Mouse (Mus musculus) limb, embryonic 12.5 days (tissue): ENCODE data around the gene Knstrn. TPM values are rescaled to one million over a fixed set of nuclear protein-coding genes. Genes with fewer than 3 reads are reported as not detected.

Experiments
- ATAC-seq: fragments of 200-750 bp; cut with Nextera tagmentation; 2 replicates; pipeline ENCODE4 v1.8.0; 2017; ENCODE audit warnings: low read depth, moderate TSS enrichment; ENCODE audit not compliant: insufficient number of reproducible peaks, insufficient read depth, low FRiP score, low TSS enrichment
- H3K27ac ChIP-seq: fragments of 300-500 bp; sonication (generic); 2 replicates; pipeline ENCODE4 v1.5.1; 2016; ENCODE audit warnings: mild to moderate bottlenecking, moderate library complexity
- H3K27me3 ChIP-seq: fragments of 300-500 bp; sonication (generic); 2 replicates; pipeline ENCODE4 v1.6.1; 2016; ENCODE audit warnings: mild to moderate bottlenecking, moderate library complexity
- H3K36me3 ChIP-seq: fragments of 300-500 bp; sonication (generic); 2 replicates; pipeline ENCODE4 v1.6.1; 2016; ENCODE audit warnings: mild to moderate bottlenecking, moderate library complexity
- H3K4me1 ChIP-seq: fragments of 300-500 bp; sonication (generic); replicated peaks from 2 replicates; pipeline ENCODE4 v1.6.1; 2016
- H3K4me2 ChIP-seq: fragments of 300-500 bp; sonication (generic); 2 replicates; pipeline ENCODE4 v1.6.1; 2016; ENCODE audit warnings: mild to moderate bottlenecking, moderate library complexity
- H3K4me3 ChIP-seq: fragments of 300-500 bp; sonication (generic); replicated peaks from 2 replicates; pipeline ENCODE4 v1.5.1; 2016; ENCODE audit warnings: mild to moderate bottlenecking
- H3K9ac ChIP-seq: fragments of 300-500 bp; sonication (generic); replicated peaks from 2 replicates; pipeline ENCODE4 v1.6.1; 2016; ENCODE audit warnings: mild to moderate bottlenecking, moderate library complexity
- H3K9me3 ChIP-seq: fragments of 300-500 bp; sonication (generic); 2 replicates; pipeline ENCODE4 v1.6.1; 2016; ENCODE audit warnings: mild to moderate bottlenecking, moderate library complexity
- WGBS: fragments of 180-500 bp; shearing (Covaris S2); methylation state at CpG from one replicate; pipeline ENCODE4 v1.1.7; 2016; 5-methylcytosine and 5-hydroxymethylcytosine counted together
- polyA plus RNA-seq: library from polyadenylated mRNA; unstranded; fragments of >200 nt; fragmentation: Nextera tagmentation; extraction: Ambion mirVana; gene quantifications from 2 replicates; pipeline ENCODE4 v1.2.1, GENCODE M21; 2016

Gene Knstrn
- polyA plus RNA-seq, 1 experiment from 2014 or later = 150 TPM

DNA sequence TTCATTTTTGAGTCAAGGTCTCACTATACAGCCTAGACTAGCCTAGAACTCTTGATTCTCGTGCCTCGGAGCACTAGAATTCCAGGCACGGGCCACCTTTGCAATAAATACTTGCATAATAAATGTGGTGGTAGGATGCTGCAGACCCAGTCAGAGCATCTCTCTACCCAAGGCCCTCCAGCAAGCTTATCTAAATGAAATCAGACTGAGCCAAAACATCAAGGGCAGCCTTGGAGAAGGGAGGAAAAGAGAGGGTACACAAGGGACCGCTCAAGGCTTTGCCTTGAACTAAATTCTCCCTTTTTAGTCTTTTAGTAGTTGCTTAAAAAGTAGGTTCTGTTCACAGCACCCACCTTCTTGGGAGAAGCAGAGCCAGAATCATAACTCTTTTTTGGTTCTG lies 77.4 kb downstream of the Knstrn start:
- H3K36me3 ChIP-seq = no peaks in the 10 kb centered on the region
- no peak overlapping the region for H3K27ac ChIP-seq
- H3K4me1 ChIP-seq = peaks cover 2% of the 10 kb centered on the region
- no peaks in the 10 kb centered on the region for H3K9me3 ChIP-seq
- WGBS = 81% methylated on average over 4 of the region's 4 CpGs
- peaks cover 70% of the 10 kb centered on the region for H3K27me3 ChIP-seq
- no peak for ATAC-seq
- H3K9ac ChIP-seq = no peak overlapping the region
- H3K4me2 ChIP-seq = no peak overlapping the region
- H3K4me3 ChIP-seq = no peak overlapping the region

DNA sequence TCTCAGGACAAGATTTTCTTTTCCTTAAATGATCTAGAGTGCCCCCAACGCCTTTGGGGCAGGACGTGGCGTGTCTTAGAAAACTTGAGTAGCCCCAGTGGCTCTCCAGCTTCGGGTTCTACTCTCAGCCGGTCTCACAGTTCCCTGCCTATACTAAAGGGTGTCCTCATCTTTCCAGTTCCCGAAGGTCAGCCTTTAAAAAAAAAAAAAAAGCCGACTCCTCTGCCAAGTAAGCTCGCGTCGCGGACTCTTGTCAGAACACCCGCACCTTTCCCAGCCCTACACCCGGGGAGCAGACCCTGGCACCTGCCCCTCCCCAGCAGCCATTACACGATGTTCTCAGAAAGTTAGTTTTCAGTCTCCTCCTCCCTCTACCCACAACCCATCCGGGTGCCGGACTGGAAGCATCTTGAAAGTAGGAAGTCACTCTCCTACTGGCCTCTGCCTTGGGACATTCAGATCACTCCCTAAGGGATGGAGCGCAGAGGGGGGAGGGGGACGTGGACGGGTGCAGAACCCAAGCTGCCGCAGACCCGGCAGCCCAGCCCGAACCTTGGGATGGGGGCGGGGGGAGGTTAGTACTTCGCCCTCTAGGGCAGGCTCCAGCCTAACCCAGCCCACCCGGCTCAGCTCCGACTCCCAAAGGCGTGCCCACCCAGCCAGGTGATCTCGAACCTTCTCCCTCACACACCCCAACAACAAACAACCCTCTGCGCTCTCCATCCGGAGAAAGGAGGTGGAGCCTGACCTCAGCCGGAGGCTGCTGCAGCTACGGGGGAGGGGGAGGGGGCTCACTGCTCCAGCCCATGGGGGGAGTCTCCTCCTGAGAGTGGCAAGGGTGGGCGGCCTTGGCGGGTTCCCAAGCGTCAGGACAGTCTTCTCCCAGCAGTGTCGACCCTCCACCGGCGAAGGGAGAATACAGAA lies 82.4 kb downstream of the Knstrn start:
- under 1% methylated on average over 38 of the region's 38 CpGs for WGBS
- no peaks in the 10 kb centered on the region for H3K36me3 ChIP-seq
- H3K4me2 ChIP-seq = peak overlapping the region; percentile 87
- peaks cover 37% of the 10 kb centered on the region for H3K4me1 ChIP-seq
- H3K27ac ChIP-seq = no peak overlapping the region
- no peaks in the 10 kb centered on the region for H3K9me3 ChIP-seq
- peak overlapping the region; percentile 48 for H3K4me3 ChIP-seq
- peaks cover 89% of the 10 kb centered on the region for H3K27me3 ChIP-seq
- H3K9ac ChIP-seq = peak overlapping the region; percentile 51; the same call in 1 of the 2 replicates
- ATAC-seq = no peak

DNA sequence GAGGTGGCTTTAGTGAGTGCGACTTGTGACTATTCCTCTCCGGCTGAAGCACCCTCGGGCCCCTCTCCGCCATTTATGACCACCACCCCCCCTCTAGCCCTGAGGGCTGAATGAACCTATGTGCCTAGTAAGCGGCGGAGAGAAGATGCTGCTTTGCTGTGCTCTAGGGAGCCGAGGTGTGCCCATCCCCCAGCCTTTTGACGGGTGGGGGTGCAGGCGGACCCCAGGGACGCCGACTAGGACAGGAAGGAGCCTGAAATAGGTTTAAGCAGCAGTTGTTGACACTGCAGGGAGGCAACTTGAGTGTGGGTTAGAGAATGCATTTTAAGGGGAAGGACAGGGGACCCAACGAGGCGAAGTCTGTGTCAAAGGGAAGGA lies 83.1 kb downstream of the Knstrn start:
- under 1% methylated on average over 13 of the region's 13 CpGs for WGBS
- H3K27ac ChIP-seq = no peak overlapping the region
- H3K9me3 ChIP-seq = no peaks in the 10 kb centered on the region

DNA sequence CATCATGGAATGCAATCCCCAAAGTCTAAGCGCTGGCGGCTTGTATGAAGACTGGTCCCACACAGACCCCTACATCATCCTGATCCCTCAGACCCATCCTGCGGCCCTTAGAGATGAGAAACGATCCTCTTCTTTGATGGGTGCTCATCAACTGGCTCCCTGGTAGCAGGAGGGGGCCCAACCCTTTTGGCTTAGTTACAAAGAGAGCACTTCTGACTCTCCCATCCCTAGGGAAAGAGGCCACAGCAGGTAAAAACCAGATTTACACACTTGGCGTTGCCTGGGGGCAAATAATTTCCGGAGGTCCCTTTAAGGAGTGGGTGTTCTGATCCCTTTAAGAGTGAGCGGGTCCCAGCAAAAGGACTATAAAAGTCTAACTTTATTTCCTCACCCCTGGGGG lies 83.6 kb downstream of the Knstrn start:
- H3K9ac ChIP-seq = no peak overlapping the region
- H3K9me3 ChIP-seq = no peaks in the 10 kb centered on the region
- peaks cover 38% of the 10 kb centered on the region for H3K4me1 ChIP-seq
- peak overlapping the region; percentile 87 for H3K4me2 ChIP-seq
- H3K4me3 ChIP-seq = peak overlapping the region; percentile 48
- H3K36me3 ChIP-seq = no peaks in the 10 kb centered on the region
- H3K27me3 ChIP-seq = peaks cover 82% of the 10 kb centered on the region
- 1% methylated on average over 7 of the region's 7 CpGs for WGBS
- H3K27ac ChIP-seq = no peak overlapping the region
- ATAC-seq = no peak

More for the DNA sequence above, 83.1 kb downstream of the Knstrn start:
- peak overlapping the region; percentile 87 for H3K4me2 ChIP-seq
- H3K27me3 ChIP-seq = peaks cover 86% of the 10 kb centered on the region
- no peak for ATAC-seq
- H3K4me3 ChIP-seq = peak overlapping the region; percentile 48
- peak overlapping the region; percentile 51; the same call in 1 of the 2 replicates for H3K9ac ChIP-seq
- no peaks in the 10 kb centered on the region for H3K36me3 ChIP-seq
- peaks cover 37% of the 10 kb centered on the region for H3K4me1 ChIP-seq

DNA sequence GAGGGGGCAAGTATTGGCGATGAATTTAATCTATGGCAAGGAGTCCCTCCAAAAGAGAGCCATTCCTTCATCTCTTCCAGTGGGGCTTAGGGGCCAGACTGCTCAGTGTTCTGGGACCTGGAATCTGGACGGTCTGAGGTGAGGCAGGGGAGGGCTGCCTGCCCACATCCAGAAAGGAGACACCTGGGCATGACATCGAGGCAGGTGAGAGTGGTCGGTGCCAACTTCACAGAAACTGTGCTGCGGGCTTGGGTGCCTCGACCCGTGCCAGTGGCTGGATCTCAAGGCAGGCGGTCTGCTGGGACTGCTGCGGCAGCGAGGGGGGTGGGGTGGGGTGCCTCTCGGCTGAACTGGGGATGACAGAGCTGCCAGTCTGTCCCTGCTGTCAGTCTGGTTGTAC lies 84.0 kb downstream of the Knstrn start:
- Histone ChIP-seq H3K4me2 (peak overlapping the region; percentile 87), H3K9ac (no peak overlapping the region), H3K36me3 (no peaks in the 10 kb centered on the region), H3K27me3 (peaks cover 80% of the 10 kb centered on the region), H3K27ac (no peak overlapping the region), H3K9me3 (no peaks in the 10 kb centered on the region), H3K4me3 (peak overlapping the region; percentile 15; the same call in 1 of the 2 replicates), H3K4me1 (peaks cover 42% of the 10 kb centered on the region)
- ATAC-seq = no peak
- under 1% methylated on average over 11 of the region's 11 CpGs for whole genome bisulfite sequencing

DNA sequence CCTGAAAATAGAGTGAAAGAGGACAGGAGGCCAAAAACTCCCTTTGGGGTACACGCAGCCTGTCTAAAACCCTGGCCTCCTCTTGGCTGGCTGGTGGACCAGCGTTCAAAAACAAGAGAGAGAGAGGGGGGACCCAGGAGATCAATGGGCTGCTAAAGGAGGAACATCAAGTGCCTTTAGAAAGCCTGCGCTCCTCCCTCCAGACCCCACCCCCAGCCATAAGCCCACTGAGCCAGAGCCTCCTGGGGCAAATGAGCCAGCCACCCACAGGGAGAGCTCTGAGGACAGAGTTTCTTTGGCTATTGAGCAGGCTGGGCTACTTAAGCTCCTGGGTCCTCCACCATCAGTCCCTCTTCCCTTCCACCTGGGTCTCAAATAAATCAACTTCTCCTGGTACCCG lies 85.0 kb downstream of the Knstrn start:
- no peaks in the 10 kb centered on the region for H3K9me3 ChIP-seq
- H3K4me3 ChIP-seq = no peak overlapping the region
- no peak overlapping the region for H3K27ac ChIP-seq
- H3K4me2 ChIP-seq = no peak overlapping the region
- H3K4me1 ChIP-seq = peaks cover 49% of the 10 kb centered on the region
- H3K27me3 ChIP-seq = peaks cover 82% of the 10 kb centered on the region
- no peak overlapping the region for H3K9ac ChIP-seq
- WGBS = 6% methylated on average over 4 of the region's 4 CpGs
- no peaks in the 10 kb centered on the region for H3K36me3 ChIP-seq
- no peak for ATAC-seq

DNA sequence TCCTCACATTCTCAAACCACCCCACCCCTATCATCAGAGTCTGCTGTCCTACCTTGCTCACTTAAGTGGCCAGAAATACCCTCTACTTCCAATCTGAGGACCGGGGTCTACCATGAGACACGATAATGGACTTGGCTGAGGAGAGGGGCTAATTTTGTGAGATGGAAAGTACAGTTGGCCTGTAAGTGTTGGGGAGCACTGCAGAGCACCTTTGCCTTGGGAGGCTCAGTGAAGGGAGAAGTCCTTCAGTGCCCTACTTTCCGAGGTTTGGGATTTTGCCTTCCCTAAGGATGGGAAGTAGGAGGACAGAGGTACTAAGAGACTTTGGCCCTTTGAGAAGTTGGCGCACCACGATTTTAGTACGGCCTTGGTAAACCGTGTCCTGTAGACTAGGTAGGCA lies 85.5 kb downstream of the Knstrn start:
- Histone ChIP-seq H3K9me3 (no peaks in the 10 kb centered on the region), H3K36me3 (no peaks in the 10 kb centered on the region), H3K4me1 (peaks cover 49% of the 10 kb centered on the region), H3K4me3 (no peak overlapping the region), H3K27me3 (peaks cover 82% of the 10 kb centered on the region), H3K27ac (no peak overlapping the region), H3K4me2 (no peak overlapping the region; the same call in 1 of the 2 replicates), H3K9ac (no peak overlapping the region)
- no peak for ATAC-seq
- 14% methylated on average over 7 of the region's 7 CpGs for WGBS

DNA sequence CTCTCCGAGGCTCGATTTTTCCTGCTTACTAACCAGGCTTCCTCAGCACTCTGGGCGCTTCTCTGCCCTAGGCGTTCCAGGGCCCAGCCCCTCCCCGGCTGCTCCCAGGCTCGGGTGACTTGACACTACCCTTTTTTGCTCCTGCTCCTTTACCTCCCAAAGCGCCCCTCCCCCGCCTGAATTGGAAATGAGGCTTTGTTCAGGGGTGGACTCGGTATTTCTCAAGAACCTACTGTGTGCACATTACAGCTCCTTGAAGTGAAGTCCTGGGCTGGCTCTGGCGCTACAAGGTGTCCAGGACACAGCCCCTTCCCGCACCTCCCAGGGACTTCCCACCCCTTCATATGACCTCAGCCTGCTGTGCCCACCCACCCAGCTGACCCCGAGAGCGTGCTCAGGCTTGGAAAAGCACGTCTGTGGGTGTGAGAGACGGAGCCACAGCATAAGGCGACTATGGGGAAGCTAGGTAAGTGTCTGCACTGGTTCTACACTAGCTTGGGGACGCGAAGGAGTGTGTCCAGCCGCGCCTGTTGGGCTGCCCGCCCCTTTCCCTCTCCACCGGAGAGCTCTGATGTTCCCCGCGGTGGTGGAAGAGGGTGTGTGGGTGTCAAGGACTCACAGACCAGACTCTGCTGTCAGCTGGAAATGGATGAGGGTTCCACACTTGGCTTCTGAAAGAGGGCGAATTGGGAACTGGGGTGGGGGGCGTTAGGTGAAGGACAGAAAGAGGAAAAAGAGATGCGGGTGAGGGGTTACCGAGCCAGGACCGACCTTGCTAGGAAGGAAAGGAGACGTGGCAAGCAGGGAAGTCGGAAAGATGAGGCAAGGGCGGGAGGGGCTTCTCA lies 86.4 kb downstream of the Knstrn start, which contains the start of gene Bahd1:
Gene Bahd1, plus strand, starts transcription at position 397 of the 845 bp plus-strand sequence.
- no peak within 1 kb of the TSS for H3K27ac ChIP-seq
- peak within 1 kb of the TSS; percentile 93 for H3K4me3 ChIP-seq
- no peak for ATAC-seq
- no peaks in the 10 kb centered on the region for H3K36me3 ChIP-seq
- H3K4me2 ChIP-seq = peak within 1 kb of the TSS; percentile 99
- WGBS = under 1% methylated on average over 32 of the region's 32 CpGs
- no peaks in the 10 kb centered on the region for H3K9me3 ChIP-seq
- H3K9ac ChIP-seq = peak within 1 kb of the TSS; percentile 80
- H3K4me1 ChIP-seq = peaks cover 51% of the 10 kb centered on the region
- peaks cover 81% of the 10 kb centered on the region for H3K27me3 ChIP-seq

DNA sequence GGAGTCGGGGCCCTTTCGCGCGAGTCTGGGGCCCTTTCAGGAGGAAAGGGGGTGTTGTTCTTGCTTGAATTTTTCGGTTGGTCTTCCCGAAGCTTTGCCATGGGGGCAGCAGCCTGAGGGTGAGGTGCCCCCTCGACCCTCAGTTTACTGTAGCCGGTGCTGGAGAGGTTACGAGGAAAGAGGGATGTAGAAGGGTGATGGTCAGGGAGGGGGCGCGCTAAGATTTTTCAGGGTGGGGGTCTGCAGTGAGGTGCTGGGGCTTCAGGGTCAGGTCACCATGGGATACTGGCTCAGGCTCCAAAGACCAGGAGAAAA lies 87.0 kb downstream of the Knstrn start:
- peak overlapping the region; percentile 42 for H3K9ac ChIP-seq
- no peak; the same call in 1 of the 2 replicates for ATAC-seq
- peak overlapping the region; percentile 99 for H3K4me2 ChIP-seq
- H3K27ac ChIP-seq = no peak overlapping the region
- no peaks in the 10 kb centered on the region for H3K9me3 ChIP-seq
- H3K27me3 ChIP-seq = peaks cover 75% of the 10 kb centered on the region
- peak overlapping the region; percentile 93 for H3K4me3 ChIP-seq
- H3K36me3 ChIP-seq = no peaks in the 10 kb centered on the region
- peaks cover 54% of the 10 kb centered on the region for H3K4me1 ChIP-seq
- 0% methylated on average over 11 of the region's 11 CpGs for WGBS

DNA sequence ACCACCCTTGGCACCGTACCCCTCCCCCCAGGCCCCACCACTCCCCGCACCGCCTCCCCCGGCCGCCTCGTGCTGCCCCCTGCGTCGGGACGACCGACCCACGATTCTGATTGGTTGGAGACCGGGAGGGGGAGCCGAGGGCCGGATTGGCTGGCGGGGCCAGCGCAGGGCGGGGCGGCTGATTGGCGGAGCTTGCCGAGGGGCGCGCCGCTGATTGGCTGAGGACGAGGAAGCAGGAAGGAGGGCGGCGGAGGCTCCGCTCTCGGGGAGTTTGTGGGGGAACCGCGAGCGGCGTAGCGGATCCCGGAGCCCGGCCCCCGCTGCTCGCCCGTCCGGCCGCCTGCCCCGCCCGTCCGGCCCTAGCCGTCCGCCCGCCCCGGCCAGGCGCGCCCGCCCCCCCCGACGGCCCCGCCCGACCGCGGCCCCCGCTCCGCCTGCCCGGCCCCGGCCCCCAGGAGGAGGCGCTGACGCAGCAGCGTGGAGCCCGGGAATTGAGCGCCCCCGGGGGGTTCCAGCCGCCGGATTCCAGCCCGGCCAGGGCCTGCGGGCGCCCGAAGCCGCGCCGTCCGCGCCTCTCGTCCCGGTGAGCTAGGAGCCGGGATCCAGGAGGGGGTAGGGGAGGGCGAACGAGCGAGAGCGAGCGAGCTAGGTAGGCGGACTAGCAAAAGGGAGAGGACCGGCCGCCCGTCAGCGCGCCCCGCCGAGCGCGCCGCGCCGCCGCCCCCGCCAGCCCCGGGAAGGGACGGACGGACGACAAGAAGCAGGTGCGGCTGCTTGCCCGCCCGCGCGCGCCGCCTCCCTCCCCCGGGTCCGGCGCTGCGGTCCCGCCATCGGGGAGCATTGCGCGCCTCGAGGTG lies 87.6 kb downstream of the Knstrn start:
- Histone ChIP-seq H3K4me3 (peak overlapping the region; percentile 93), H3K9me3 (no peaks in the 10 kb centered on the region), H3K27ac (0 out of 2 replicates have a peak overlapping the region, but pooled peaks have one; percentile 50), H3K9ac (peak overlapping the region; percentile 80), H3K4me1 (peaks cover 50% of the 10 kb centered on the region), H3K36me3 (no peaks in the 10 kb centered on the region), H3K4me2 (peak overlapping the region; percentile 99), H3K27me3 (peaks cover 69% of the 10 kb centered on the region)
- peak; percentile 85 for ATAC-seq
- under 1% methylated on average over 64 of the region's 120 CpGs for WGBS
